Mouse (Mus musculus) intestine, embryonic 14.5 days (tissue): ENCODE results near the gene Cux1. TPM values are rescaled to one million over a fixed set of nuclear protein-coding genes. Genes with fewer than 3 reads are reported as not detected.

Experiments
- ATAC-seq: fragments of 200-750 bp; cut with Nextera tagmentation; replicated peaks from 2 replicates; pipeline ENCODE4 v1.8.0; 2017; ENCODE audit warnings: low read depth, moderate number of reproducible peaks, moderate TSS enrichment, moderate library complexity; ENCODE audit not compliant: low FRiP score, low TSS enrichment
- DNase-seq: peaks from one replicate; pipeline ENCODE4 v3.0.0-alpha.2; 2018; ENCODE audit warnings: low spot score
- H3K27ac ChIP-seq: fragments of 300-500 bp; sonication (generic); 2 replicates; pipeline ENCODE4 v1.5.1; 2014; ENCODE audit warnings: low read depth, mild to moderate bottlenecking, control low read depth
- H3K27me3 ChIP-seq: fragments of 300-500 bp; sonication (generic); replicated peaks from 2 replicates; pipeline ENCODE4 v1.6.1; 2014; ENCODE audit warnings: low read length, control low read depth; ENCODE audit not compliant: control insufficient read depth, insufficient read depth
- H3K36me3 ChIP-seq: fragments of 300-500 bp; sonication (generic); 2 replicates; pipeline ENCODE4 v1.6.1; 2014; ENCODE audit warnings: low read length, control low read depth; ENCODE audit not compliant: control insufficient read depth, insufficient read depth
- H3K4me1 ChIP-seq: fragments of 300-500 bp; sonication (generic); replicated peaks from 2 replicates; pipeline ENCODE4 v1.6.1; 2014; ENCODE audit warnings: low read length, control low read depth, mixed read lengths; ENCODE audit not compliant: control insufficient read depth, insufficient read depth
- H3K4me2 ChIP-seq: fragments of 300-500 bp; sonication (generic); 2 replicates; pipeline ENCODE4 v1.6.1; 2014; ENCODE audit warnings: low read length
- H3K4me3 ChIP-seq: fragments of 300-500 bp; sonication (generic); 2 replicates; pipeline ENCODE4 v1.5.1; 2014; ENCODE audit warnings: low read depth, low read length, control low read depth, mixed read lengths
- H3K9ac ChIP-seq: fragments of 300-500 bp; sonication (generic); 2 replicates; pipeline ENCODE4 v1.6.1; 2014; ENCODE audit warnings: mild to moderate bottlenecking, low read length
- H3K9me3 ChIP-seq: fragments of 300-500 bp; sonication (generic); 2 replicates; pipeline ENCODE4 v1.6.1; 2016; ENCODE audit warnings: low read length, control low read depth; ENCODE audit not compliant: control insufficient read depth
- WGBS: fragments of 180-500 bp; shearing (Covaris S2); extraction: QIAGEN DNeasy Blood & Tissue Kit; methylation state at CpG from one replicate; pipeline ENCODE4 v1.1.7; 2014; 5-methylcytosine and 5-hydroxymethylcytosine counted together
- polyA plus RNA-seq: library from polyadenylated mRNA; unstranded; fragments of >200 nt; fragmentation: Nextera tagmentation; extraction: Ambion mirVana; gene quantifications from 2 replicates; pipeline ENCODE4 v1.2.1, GENCODE M21; 2014

Gene Cux1
- polyA plus RNA-seq, 1 experiment from 2014 or later: 72.7 TPM

GRCm38 (mm10) chr5:136326626-136327025, 240.7 kb downstream of the Cux1 start:
- WGBS: 89% methylated on average over 13 of the region's 13 CpGs
- Histone ChIP-seq H3K27me3 (no peaks in the 10 kb centered on the region), H3K4me2 (no peak overlapping the region)

DNA sequence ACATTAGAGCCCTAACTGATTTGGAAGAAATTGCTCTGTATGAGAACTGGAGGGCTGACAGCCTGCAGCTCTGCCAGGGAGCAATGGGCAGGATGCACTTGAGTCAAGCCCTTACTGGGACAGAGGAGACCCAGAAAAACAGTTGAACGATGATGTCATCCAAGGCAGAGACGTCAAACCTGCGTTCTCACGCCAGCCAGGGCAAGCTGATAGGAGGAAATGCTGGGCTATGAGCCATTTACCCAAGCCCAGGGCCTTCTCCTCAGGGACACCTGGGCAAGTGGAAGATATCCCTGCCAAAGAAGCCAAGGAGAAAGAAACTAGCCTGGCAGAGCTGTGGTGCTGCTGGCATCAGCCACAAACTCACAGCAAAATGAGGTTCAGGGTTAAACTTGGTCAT, 242.8 kb downstream of the Cux1 start:
- Histone ChIP-seq H3K4me2 (no peak overlapping the region), H3K36me3 (peaks cover 57% of the 10 kb centered on the region), H3K27me3 (no peaks in the 10 kb centered on the region), H3K4me3 (no peak overlapping the region), H3K27ac (no peak overlapping the region), H3K9me3 (no peaks in the 10 kb centered on the region), H3K4me1 (no peaks in the 10 kb centered on the region), H3K9ac (no peak overlapping the region)
- no peak for ATAC-seq
- DNase-seq: no peak
- 62% methylated on average over 4 of the region's 4 CpGs for WGBS

More at GRCm38 (mm10) chr5:136326626-136327025, 240.7 kb downstream of the Cux1 start:
- no peak for DNase-seq
- Histone ChIP-seq H3K36me3 (peaks cover 55% of the 10 kb centered on the region), H3K4me3 (no peak overlapping the region), H3K27ac (no peak overlapping the region), H3K9ac (no peak overlapping the region), H3K9me3 (no peaks in the 10 kb centered on the region), H3K4me1 (no peaks in the 10 kb centered on the region)
- ATAC-seq: no peak

- WGBS: 77% methylated on average over 6 of the region's 6 CpGs
- H3K9ac ChIP-seq: no peak overlapping the region
- ATAC-seq (no peak), DNase-seq (no peak)
- no peaks in the 10 kb centered on the region for H3K9me3 ChIP-seq
- no peak overlapping the region for H3K4me2 ChIP-seq
- H3K36me3 ChIP-seq: peaks cover 81% of the 10 kb centered on the region
- H3K4me3 ChIP-seq: no peak overlapping the region
- H3K4me1 ChIP-seq: no peaks in the 10 kb centered on the region
- H3K27me3 ChIP-seq: no peaks in the 10 kb centered on the region
- H3K27ac ChIP-seq: no peak overlapping the region
Observed at GRCm38 (mm10) chr5:136321378-136321777, 245.9 kb downstream of the Cux1 start.

GRCm38 (mm10) chr5:136312566-136312965, 254.7 kb downstream of the Cux1 start:
- DNase-seq (no peak), ATAC-seq (no peak)
- H3K4me1 ChIP-seq: no peaks in the 10 kb centered on the region
- no peaks in the 10 kb centered on the region for H3K9me3 ChIP-seq
- H3K9ac ChIP-seq: no peak overlapping the region
- no peak overlapping the region for H3K4me2 ChIP-seq
- 92% methylated on average over 14 of the region's 14 CpGs for WGBS
- H3K36me3 ChIP-seq: peaks cover 99% of the 10 kb centered on the region
- no peak overlapping the region for H3K4me3 ChIP-seq
- no peak overlapping the region for H3K27ac ChIP-seq
- no peaks in the 10 kb centered on the region for H3K27me3 ChIP-seq

- Histone ChIP-seq H3K4me2 (no peak overlapping the region), H3K27ac (no peak overlapping the region), H3K9ac (no peak overlapping the region), H3K9me3 (no peaks in the 10 kb centered on the region), H3K4me3 (no peak overlapping the region), H3K4me1 (no peaks in the 10 kb centered on the region), H3K36me3 (peaks cover 99% of the 10 kb centered on the region), H3K27me3 (no peaks in the 10 kb centered on the region)
- no peak for DNase-seq
- 70% methylated on average over 4 of the region's 4 CpGs for whole genome bisulfite sequencing
- ATAC-seq: no peak
Observed at GRCm38 (mm10) chr5:136312166-136312565, 255.1 kb downstream of the Cux1 start.

DNA sequence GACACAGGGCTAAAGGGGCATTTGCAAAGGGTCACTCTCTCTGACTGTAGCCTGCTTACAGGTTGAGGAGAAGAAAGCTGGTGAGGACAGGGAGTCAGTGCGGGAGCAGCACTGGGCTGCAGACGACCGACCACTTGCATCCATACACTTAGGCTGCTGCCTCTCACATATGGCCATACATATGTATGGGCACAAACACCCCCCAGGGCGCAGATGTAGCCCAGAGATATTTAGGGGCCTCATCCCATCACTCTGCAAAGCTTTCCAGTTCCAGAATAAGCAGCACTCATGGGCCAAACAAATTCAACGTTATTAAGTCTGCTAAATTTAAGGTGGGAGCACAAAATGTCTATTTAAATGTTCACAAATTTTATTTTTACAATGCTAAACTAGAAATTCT, 261.0 kb downstream of the Cux1 start:
- H3K27ac ChIP-seq: no peak overlapping the region
- H3K9ac ChIP-seq: no peak overlapping the region
- no peak for ATAC-seq
- H3K9me3 ChIP-seq: no peaks in the 10 kb centered on the region
- 91% methylated on average over 5 of the region's 5 CpGs for WGBS
- no peak overlapping the region for H3K4me3 ChIP-seq
- H3K4me1 ChIP-seq: peaks cover 3% of the 10 kb centered on the region; the same call in 1 of the 2 replicates
- DNase-seq: no peak
- H3K36me3 ChIP-seq: peaks cover 88% of the 10 kb centered on the region
- no peaks in the 10 kb centered on the region for H3K27me3 ChIP-seq
- no peak overlapping the region for H3K4me2 ChIP-seq

DNA sequence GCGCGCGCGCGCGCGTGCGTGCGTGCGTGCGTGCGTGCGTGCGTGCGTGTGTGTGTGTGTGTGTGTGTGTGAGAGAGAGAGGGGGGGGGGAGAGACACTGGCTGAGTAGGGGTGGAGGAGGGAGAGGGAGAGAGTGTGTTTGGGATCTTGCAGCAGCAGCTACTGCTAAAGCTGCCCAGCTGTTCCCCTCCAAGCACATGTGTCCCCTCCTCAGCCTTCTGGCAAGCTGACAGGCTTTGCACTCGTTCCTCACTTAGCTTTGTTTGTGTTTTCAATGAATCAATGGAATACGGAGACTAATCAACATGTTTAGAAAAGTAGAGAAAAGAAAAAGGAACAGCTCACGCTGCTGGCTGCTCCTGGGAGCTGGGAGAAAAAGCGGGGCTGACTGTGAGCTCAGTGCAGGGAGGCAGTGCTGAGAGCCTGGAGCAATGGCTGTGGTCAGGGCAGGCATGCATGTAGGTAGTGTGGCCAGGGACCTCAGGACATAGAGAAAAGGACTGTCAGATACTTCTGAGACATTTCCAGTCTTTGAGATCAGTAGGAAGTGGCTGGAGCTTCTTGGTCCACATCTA, 263.8 kb downstream of the Cux1 start:
- 81% methylated on average over 19 of the region's 19 CpGs for WGBS
- H3K4me1 ChIP-seq: peaks cover 3% of the 10 kb centered on the region; the same call in 1 of the 2 replicates
- DNase-seq (peak; percentile 58), ATAC-seq (no peak)
- no peak overlapping the region for H3K4me2 ChIP-seq
- peak overlapping the region; percentile 14; the same call in 1 of the 2 replicates for H3K27ac ChIP-seq
- no peak overlapping the region for H3K4me3 ChIP-seq
- peaks cover 79% of the 10 kb centered on the region for H3K36me3 ChIP-seq
- H3K27me3 ChIP-seq: no peaks in the 10 kb centered on the region
- no peak overlapping the region for H3K9ac ChIP-seq
- H3K9me3 ChIP-seq: no peaks in the 10 kb centered on the region

DNA sequence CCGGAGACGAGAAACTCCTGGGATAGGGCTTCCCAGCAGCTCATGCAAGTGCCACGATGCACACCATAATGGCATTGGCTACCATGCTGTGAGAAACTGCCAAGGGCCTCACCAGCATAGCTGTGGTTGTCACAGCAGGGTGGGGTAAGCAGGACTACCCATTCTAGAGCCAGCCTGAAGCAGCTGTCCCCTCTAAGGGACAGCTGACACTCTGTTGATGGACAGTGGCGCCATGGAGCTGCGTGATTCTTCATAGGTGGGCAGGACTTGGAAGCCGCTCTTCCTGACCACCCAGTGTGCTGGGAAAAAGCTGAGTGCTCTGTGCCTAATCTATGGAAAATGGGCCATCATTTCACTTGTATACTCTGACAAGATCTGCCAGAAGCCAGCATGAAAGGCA, 266.4 kb downstream of the Cux1 start:
- ATAC-seq (no peak), DNase-seq (no peak)
- Histone ChIP-seq H3K27ac (no peak overlapping the region), H3K9me3 (no peaks in the 10 kb centered on the region), H3K4me3 (no peak overlapping the region), H3K4me1 (peaks cover 3% of the 10 kb centered on the region; the same call in 1 of the 2 replicates), H3K27me3 (no peaks in the 10 kb centered on the region), H3K36me3 (peaks cover 62% of the 10 kb centered on the region), H3K9ac (no peak overlapping the region), H3K4me2 (no peak overlapping the region)
- 93% methylated on average over 6 of the region's 6 CpGs for WGBS

DNA sequence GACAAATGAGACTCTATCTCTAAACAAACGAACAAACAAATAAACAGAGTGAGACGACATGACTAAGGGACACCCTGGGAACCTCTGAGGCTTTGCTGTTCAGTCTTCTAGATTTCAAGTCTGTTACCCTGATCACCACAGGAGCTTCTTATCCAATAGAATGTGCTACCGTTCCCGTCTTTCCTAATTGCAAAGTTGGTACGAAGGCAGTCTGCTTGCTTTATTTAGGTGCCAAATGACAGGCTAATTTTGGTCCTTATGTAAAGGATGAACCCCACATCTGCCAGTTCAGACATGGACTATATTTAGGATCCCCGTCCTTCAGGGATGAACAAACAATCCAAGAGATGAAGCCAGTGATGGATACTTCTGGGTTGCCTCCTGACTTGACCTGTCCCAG, 269.6 kb downstream of the Cux1 start:
- H3K36me3 ChIP-seq: peaks cover 64% of the 10 kb centered on the region
- no peak overlapping the region for H3K27ac ChIP-seq

More for the DNA sequence above, 269.6 kb downstream of the Cux1 start:
- no peak overlapping the region for H3K9ac ChIP-seq
- ATAC-seq (no peak), DNase-seq (no peak)
- 86% methylated on average over 6 of the region's 6 CpGs for WGBS
- no peak overlapping the region for H3K4me2 ChIP-seq
- no peaks in the 10 kb centered on the region for H3K27me3 ChIP-seq
- no peaks in the 10 kb centered on the region for H3K4me1 ChIP-seq
- H3K9me3 ChIP-seq: no peaks in the 10 kb centered on the region
- H3K4me3 ChIP-seq: no peak overlapping the region
